Mouse (Mus musculus): ENCODE measurements at regions not wholly inside any gene's neighbourhood (a gene's known extent, or its start where the extent isn't known, plus 50 kb on each side); places are given as distances from the start of the nearest gene placed in this dataset.

DNA sequence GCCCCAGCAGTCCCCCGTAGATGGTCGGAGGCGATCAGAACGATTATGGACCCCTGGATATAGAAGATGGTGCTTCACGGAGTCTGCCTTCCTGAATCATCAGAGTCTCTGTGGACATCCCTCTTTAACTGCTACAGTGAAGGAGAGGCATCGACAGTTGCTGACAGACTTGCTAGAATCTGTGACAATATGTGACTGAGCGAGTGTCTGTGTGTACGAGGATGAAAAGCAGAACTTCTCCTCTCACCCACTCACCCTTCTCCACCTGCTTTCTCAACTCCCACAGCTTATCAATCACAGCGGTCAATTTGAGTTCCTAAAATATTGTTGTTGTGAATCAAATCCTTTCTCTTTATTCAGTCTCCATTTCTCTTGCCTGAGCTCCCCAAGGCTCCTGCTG, 335.9 kb upstream of the Xylt1 start:
- DNase-seq, result no peak
- intact Hi-C loops (cut with DNase I), result no loop called here

DNA sequence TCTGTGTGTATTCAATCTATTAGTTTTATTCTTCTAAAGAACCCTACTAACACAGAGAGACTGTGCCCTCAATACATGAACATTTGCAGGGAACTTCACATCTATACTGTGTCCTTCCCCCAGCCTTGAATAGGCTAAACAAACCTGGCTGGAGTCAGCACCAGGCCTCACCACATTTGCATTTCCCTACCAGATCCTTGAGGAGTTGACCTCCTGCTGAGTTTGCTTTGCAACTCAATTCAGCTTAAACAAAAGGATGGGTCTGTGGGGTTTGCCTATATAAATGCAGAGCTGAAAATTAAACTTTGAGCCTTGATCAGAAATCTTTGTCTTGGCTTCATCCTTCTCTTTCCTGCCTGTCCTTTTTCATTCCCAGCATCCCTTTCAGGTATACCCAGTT, 331.5 kb upstream of the Xylt1 start:
- DNase-seq, result no peak
- intact Hi-C loops (cut with DNase I), result no loop called here

DNA sequence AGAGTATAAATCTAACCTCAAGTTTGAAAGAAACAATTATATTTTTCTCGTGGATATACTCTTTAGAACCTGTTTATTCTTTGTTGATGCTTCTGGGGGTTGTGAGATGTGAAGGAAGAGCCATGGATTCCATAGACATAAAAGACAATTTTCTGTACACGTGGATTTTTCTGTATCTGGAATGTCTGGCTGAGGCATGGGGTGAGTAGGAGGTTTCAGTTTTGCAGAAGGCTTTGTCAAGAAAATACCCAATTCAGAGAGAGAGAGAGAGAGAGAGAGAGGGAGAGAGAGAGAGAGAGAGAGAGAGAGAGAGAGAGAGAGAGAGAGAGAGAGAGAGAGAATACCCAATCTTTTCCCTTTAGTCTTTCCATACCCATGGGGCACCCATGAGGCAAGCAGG, 315.0 kb upstream of the Xylt1 start:
- intact Hi-C loops (cut with DNase I), result no loop called here
- no peak for DNase-seq

DNA sequence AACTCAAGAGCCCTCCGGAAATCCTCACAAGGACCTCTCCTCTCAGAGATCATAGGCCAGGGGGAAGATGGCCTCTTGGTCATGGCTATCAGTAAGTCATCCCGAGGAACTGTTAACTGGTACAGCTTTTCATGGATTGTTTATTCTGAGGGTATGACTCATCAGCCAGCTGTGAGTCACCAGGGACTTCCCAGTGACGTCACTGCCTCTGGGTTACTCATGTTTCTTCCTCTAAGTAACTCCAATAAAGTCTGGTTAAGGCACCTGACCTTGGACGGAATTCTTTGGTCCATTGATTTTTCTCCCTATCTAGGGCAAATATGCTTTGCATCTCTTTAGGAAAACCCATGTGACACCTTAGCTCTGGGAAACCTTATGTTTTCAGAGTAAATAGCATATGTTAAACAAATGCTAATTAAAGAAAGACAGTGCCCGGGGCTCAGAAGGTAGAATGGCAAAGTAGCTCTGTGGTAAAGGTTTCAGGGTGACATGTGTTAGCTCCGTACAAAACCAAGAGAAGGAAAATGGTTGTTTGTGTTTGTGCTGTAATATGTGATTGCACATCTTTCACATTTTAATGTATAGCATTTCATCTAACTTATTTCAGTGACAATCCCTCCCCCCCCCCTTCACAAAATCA, 289.7 kb upstream of the Xylt1 start:
- DNase-seq, result peak; percentile 8 to 47
- intact Hi-C loops (cut with DNase I), result no loop called here

DNA sequence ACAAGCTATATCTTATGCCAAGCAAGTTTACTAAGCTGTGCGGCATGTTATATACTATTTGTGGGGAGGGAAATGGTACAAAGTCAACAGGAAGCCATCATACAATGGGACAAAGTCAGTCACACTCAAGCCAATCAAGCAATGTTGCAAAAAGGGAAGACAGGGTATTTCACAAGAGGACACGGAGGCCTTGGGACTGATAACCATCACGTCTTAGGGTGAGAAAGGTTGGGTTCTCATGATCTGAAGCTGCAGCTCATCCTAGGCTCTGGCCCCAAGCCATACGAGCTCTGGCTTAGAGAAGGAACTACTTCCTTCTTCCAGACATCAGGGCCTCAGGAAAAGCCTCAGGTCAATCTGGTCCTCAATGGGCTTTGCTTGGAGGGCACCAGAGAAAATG, 287.9 kb upstream of the Xylt1 start:
- DNase-seq, result no peak
- intact Hi-C loops (cut with DNase I), result no loop called here

DNA sequence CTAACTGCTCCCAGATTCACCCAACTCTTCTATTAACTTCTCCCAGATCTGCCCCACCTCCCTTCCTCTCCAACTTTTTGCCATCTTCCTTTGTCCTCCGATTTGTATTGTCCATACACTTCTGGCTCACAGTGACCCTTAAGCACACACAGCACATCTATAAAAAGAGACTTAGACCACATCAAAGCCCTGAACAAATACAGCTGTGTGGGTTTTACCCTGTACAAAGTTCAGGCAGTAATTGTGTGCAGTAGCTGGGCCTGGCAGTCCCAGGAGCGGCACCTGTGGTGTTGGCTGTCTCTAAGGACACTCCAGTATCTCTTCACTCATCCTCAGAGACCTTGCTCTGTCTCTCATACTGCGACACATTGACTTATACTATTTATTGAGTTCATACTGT, 283.2 kb upstream of the Xylt1 start:
- DNase-seq, result no peak
- intact Hi-C loops (cut with DNase I), result no loop called here

DNA sequence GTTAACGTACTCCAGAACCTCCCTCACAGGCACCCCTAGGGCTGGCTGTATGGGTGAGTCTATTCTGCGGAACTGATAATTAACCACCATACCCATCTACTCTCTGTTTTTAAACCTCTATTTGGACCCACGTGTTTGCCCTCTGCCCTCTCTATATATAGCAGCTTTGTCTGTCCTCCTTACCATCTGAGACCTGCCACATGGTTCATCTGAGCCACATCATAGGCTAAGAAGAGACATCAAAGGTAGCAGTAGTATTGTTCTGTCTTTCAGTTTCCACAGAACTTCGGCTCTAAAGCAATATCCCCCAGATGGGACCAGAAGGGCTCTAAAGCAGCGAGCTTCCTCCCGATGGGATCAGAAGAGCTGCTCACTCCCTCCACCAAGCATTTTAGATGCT, 281.7 kb upstream of the Xylt1 start:
- intact Hi-C loops (cut with DNase I), result no loop called here
- no peak for DNase-seq

DNA sequence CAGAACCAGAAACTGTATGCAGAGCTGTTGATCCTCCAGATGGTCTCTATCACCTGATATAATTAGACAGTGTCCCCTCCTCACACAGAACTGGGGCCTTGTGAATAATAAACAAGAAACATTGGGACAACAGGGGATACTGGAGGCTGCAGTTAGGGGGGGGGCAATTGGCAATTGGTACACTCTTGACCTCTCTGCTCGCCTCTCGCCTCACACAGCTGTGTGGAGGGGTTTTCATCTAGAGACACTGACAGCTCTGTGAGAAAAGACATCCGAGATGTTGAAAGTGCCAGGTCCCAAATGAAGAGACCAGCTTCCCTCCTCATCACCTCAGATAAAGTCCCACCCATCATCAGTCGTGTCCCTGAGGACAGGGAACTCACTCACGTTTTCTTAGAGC, 277.7 kb upstream of the Xylt1 start:
- DNase-seq, result no peak
- intact Hi-C loops (cut with DNase I), result no loop called here

DNA sequence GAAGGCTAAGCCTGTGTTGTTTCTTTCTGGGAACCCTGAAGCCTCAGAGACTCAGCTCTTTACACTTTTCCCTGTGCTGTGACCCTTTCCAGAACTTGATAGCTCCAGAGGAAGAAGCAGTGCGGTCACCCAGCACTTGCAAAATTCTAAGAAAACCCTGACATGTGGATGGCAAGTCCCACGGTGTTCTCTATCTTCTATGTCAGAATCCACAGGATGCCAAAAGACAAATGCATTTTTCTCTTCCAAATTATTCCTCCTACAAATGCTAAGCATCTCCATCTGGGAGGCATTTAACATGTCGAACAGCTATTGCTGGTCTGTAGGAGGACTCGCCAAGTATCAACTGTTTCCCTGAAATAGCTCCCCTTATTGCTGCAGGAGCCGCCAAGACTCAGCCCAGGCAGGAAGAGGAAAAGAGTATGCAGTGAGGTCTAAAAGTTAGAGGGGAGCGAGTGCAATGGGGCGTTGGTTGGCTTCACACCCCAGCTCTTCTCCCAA, 274.0 kb upstream of the Xylt1 start:
- intact Hi-C loops (cut with DNase I), result no loop called here
- no peak for DNase-seq

DNA sequence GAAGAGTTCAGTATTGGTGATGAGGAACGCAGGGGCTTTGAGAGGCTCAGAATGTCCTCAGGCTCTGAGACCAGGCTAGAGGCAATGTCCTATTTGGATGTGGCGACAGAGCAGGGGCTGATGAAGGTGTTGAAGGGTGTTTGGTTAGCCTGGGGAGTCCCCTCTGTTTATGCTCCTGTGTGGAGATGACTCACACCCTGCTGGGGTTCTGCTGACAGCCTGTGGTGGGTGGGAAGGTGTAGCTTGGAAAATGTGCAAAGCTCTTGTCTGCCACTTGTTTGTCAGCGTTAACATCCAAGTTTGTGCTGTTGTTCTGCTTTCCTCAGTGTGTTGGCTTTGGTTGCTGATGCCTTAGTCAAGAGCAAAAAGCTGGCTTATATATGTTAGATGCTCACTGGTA, 272.4 kb upstream of the Xylt1 start:
- DNase-seq, result no peak
- intact Hi-C loops (cut with DNase I), result no loop called here

DNA sequence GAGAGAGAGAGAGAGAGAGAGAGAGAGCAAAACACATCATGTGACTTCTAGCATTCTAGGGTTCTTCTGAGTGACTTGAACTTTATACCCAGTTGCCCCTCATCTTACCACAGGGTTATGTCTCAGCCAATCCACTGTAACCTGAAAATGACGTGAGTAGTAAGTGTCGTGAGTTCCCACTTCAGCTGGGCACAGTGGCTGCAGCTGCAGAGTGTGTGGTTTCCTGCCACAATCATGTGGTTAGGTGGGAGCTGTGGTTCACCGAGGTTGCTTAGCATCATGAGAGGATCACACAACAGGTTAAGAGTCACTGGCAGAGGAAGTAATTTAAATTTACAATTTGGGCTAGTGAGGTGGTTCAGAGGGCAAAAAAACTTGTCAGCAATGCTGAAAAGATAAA, 253.1 kb upstream of the Xylt1 start:
- intact Hi-C loops (cut with DNase I), result no loop called here

DNA sequence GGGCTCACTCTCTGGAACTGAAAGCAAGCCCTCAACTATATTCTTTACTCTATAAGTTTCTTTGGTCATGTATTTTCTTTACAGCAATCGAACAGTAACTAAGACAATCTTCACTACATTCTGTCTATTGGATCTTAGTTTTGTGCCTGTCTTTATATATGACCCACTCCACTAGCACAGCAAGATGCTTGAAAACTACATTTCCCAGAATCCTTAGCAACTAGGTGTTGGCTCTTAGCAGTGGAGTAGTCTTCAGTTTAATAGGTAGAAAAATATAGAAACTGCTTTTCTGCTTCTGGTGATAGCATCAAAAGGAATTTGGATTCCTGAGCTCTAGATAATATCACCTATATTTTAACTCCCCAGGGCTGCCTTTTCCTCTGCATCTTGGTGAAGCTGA, 245.9 kb upstream of the Xylt1 start:
- DNase-seq, result no peak
- intact Hi-C loops (cut with DNase I), result no loop called here

More for the DNA sequence above, 253.1 kb upstream of the Xylt1 start:
- DNase-seq, result no peak

DNA sequence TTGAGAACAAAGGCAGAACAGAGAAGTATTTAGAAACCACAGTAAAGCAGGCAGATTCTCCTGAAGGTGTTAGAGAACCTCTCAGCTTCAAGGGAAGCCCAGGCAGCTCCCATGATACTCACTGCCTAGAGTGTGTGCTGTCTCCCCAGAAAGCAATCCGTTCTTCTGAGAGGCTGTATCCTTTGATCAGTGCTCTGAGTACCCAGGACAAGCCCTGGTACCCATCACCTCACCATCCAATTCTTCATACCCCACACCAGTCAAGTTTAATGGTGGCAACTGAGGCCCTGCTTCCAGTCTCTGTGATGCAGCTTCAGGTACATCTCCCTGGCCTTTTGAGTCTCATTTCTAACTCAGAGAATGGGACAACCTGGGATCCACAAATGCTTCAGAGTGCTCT, 242.1 kb upstream of the Xylt1 start:
- DNase-seq, result no peak
- intact Hi-C loops (cut with DNase I), result no loop called here

DNA sequence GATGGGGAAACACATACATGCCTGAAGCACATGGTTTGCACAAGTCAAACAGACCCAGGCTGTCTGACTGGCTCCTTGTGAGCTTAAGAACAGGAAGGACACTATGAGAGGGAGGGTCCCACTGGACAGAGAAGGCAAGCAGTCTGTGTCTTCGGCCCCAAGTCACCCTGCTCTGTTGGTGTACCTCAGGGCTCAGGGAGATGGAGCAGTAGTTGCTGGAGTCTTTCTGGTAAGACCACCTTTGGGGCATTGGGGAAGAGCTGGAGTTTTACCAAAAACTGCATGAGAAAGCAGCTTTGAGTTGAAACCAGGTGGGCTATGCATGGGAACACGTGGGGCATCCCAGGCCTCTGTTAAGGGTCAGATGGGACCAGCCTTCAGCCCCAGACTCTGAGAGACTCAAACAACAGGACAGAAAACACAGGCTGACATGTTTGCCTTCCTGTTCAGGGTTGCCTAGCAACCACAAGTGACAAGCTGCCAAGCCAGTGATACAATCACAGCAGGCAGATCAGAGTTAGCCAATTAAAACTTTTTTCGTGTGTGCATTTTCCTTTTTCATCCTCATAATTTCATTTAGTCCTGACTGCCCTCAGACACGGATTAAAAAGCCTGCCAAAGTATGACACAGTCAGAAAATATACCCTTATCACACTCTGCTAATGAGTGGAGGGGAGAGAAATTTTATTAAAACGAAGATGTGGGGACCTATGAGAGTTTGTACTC, 241.4 kb upstream of the Xylt1 start:
- intact Hi-C loops (cut with DNase I), result no loop called here
- peak; percentile 46 to 63 for DNase-seq

DNA sequence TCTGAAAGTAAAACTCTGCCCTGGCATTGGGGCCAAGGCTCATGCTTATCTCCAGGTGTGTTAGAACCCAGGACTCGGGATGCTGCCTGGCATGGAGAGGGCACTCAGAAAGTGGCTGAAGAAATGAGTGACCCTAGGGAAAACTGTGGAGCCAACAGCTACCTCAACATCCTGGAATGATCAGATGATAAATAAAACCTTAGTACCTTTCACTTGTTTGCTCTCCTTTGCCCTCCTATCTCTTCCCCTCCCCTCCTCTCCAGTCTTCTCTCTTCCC, 240.9 kb upstream of the Xylt1 start:
- intact Hi-C loops (cut with DNase I), result no loop called here
- no peak for DNase-seq

DNA sequence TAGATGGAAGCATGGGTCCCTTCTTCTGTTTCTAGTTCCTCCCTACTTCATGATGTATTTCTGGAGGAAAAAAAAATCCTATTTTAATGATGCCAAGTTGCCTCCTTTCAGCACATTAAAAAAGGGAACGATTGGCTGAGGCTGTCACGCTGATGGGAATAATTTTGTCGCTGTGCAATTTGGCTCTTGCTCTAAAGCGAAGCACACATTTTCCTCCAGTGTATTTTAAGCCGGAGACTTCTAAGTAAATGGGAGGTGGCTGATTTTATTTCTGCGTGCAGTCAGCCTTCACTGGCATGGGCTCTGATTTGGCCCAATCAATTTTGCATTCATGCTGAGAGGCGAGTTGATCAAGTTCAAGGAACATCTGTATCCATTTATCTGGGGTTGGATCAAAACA, 234.0 kb upstream of the Xylt1 start:
- intact Hi-C loops (cut with DNase I), result no loop called here
- DNase-seq, result no peak

DNA sequence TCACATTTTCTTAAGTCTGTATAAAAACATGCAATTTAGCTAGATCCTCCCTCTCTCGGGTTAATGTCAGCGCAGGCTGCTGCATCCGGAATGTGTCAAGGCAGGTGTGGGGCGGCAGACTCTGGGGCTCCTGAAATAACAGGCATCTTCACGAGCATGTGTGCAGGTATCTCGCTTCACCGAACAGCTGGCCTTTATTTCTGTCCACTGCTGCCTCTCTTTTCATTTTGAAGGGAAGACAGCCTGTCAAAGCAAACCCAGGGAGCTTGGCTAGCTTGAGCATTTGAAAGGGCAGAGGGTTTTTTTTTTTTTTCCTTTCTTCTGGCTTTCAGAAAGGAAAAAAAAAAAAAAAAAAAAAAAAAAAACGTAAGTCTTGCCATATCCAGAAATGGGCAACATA, 230.4 kb upstream of the Xylt1 start:
- DNase-seq, result no peak
- intact Hi-C loops (cut with DNase I), result no loop called here

DNA sequence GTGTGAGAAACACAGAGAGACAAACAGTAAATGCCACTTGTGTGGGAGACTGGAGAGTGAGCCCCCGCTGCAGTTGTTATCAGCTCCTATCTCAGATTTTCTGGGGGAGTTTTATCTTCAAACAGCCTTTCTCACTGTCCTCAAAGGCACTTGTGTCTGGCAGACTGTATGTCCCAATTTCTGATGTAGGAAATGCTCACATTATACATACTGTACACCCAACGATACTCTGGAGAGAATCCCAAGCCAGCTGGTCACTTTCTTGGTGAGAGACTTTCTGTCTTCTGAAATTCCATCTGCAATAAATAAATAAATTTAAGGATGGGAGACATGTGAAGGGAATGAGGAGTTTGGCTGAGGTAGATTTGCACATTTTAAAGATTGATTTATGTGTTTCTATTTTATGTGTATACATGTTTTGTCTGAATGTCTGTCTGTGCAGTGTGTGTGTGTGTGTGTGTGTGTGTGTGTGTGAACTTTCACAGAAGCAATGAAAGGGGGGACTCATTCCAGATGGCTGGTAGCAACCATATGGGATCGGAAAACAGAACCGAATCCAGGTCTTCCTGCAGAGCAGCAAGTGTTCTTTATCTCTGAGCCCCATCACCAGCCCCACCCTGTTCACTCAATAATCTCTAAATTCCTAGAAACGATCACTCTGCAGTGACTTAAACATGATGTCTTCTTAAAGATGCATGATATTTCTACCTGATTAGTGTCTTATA, 226.8 kb upstream of the Xylt1 start:
- intact Hi-C loops (cut with DNase I), result no loop called here
- DNase-seq, result no peak

DNA sequence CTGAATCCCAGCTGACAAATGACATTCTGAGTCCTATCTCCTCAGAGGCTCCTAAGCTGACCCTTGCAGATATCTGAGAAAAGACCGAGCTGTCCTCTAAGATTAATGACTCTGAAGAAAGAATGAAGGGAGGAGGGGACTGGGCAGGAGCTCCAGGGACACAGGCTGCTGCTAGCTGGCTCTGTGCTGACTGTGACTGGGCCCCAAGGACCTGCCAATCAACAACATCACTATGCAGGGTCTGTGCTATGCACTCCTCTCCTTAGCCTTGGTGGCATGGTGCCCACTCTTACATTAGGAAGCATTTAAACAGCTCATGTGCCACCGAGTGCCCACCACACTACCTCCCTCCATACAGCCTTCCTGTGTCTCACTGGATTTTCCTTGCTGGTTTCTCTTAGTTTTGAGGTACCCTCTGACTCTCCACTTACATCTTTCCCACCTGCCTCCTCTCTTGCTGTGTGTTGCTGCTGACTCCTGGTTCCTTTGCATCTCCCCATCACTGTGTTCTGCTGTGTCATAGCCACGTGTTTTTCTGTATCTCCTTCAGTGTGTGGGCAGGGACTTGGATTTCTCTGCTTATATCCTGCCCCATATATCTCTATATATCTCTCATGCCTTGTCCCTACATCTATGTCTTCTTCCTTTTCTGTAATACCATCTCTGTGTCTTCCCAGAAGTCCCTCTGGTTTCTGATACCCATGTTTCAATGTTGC, 219.4 kb upstream of the Xylt1 start:
- DNase-seq, result peak in 1 of 2 experiments; percentile 2
- intact Hi-C loops (cut with DNase I), result no loop called here

DNA sequence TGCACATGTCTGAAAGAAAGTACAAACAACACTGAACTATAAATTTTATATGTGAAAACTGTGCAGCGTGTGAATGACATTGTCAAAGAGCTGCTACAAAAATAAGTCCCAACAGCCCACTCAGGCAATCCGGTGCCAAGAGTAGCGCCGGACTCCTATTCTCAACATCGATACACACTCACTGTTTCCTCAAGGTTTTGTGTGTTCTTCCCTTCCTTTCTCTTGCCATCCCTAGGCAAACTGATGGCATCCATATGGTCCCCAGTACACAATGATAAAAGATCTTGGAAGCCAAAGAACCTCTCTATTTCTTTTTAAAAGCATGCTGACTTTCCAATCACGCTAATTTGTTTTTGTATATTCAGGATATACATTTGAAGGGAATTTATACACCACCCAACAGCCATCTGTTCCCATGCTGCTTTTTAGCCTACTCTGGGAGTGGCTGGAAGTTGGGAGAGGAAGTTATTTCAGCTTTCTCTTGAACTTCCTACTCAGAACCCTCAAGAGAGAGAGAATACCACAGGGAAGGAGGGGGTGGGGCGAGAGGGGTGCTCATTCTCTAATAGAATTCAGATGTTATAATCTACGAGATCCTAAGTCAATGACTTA, 205.9 kb upstream of the Xylt1 start:
- DNase-seq, result no peak
- intact Hi-C loops (cut with DNase I), result no loop called here

DNA sequence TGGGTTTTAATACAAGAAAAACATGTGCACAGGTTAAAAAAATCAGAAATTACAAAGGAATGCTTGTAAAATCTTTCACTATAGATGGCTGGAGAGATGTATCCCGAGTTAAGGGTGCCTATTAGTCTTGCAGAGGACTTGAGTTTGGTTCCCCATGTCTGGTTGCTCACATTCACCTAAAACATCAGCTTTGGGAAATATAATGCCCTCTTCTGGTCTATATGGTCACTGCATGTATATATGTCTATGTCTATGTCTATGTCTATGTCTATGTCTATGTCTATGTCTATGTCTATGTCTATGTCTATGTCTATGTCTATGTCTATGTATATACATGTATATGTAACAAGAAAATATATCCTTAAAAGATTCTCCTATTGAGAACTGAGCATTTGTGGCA, 196.8 kb upstream of the Xylt1 start:
- no peak for DNase-seq
- intact Hi-C loops (cut with DNase I), result no loop called here

All from heart, postnatal 14 days (tissue).